Mouse (Mus musculus): Measurements from ENCODE around the gene Smyd4.

DNA sequence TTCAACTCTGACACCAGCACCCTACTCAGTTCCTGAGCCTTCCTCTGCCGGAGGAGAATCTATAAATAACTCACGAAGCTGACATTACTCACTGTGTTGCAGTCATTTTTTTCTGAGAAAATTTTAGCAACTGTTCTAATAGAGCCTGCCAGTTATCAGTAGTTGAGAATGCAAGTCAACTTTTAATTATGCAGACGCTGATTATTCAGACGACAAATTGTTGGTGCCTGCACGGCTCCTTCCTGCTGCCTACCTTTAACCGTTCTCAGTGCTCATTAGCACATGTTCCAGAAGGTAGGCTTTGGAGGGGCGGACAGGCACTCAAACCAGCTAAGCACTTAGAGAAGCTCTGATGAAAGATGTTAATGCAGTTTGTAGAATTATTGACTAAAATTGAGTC lies 49.2 kb downstream of the Smyd4 start:
- no peak for TF ChIP-seq CTCF (IDR thresholded peaks at IDR 0.05; ENCODE audit: control insufficient read depth, insufficient read depth, low read length)
- TF ChIP-seq POLR2A (IDR thresholded peaks at IDR 0.05; ENCODE audit: borderline replicate concordance, control insufficient read depth, low read depth, low read length) = no peak

Data from bone marrow, adult 2 months (tissue).